Mouse (Mus musculus): ENCODE data around the gene Perm1.

Perm1 gene

DNA sequence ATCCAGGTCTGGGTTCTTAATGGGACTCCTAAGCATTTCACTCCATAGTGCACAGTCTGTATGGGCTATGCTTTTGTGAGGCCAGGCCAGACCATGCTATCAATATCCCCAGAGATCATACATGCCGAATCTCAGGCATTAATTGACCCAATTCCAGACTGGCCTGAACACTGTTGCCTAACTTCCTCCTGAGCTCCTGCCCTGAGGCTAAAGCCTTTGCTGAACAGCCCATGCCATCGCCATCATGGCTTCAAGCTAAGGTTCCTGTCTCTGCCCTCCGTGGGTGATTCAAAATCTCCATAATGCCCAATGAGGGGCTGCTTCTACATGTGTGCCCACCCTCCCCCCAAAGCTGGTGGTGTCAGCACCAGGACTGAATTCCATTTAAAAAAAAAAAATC lies 37.0 kb downstream of the Perm1 start:
- no peak for DNase-seq

DNA sequence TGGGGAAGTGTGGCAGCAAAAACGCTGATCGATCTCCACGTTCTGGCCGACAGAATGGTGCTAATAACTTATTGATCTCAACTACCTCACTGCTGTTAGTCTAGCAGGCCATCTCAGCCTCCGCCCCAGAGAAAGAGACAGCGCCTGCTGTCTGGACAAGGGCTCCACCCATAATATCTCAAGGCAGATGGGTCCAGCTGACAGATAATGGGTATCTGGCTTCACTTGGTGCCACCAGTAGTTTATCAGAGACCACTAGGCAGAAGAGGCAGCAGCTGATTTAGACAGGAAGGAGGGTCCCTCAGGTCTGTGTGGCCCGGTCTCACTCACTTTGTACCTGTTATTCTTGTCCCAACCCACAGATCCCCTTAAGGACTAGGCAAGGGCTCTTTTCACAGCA lies 37.4 kb downstream of the Perm1 start:
- no peak for DNase-seq

DNA sequence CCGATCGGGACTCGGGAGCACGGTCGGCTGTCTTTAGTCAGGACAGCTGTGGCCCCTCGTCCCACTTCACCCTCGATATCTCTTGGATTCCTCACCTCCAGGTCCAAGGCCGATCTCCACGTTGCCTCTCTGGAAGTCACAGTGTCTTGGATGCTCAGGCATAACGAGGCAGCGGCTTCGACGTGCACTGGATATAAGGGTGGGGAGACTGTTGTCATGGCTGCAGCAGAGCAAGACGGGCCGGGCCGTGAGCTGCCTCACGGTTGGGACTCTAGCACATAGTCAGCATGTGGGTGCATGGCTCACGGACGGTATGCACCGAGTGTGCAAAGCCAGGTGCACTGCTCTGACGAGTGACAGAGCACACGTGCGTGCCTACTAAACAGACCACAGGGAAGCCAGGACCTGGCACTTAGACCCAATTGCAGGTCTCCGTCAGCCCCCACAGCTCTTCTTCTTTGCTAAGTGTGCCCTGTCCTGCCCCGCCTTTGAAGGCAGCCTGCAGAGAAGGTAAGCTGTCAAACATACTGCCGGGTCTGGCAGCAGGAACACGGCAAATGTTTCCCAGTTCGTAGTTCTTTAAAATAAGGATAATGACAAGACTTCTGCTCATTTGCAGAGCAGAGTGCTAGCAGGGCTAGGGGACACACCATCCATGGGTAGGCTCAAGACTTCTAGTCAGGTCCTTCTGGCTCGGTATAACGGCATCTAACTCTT lies 38.9 kb downstream of the Perm1 start:
- no peak for DNase-seq

DNA sequence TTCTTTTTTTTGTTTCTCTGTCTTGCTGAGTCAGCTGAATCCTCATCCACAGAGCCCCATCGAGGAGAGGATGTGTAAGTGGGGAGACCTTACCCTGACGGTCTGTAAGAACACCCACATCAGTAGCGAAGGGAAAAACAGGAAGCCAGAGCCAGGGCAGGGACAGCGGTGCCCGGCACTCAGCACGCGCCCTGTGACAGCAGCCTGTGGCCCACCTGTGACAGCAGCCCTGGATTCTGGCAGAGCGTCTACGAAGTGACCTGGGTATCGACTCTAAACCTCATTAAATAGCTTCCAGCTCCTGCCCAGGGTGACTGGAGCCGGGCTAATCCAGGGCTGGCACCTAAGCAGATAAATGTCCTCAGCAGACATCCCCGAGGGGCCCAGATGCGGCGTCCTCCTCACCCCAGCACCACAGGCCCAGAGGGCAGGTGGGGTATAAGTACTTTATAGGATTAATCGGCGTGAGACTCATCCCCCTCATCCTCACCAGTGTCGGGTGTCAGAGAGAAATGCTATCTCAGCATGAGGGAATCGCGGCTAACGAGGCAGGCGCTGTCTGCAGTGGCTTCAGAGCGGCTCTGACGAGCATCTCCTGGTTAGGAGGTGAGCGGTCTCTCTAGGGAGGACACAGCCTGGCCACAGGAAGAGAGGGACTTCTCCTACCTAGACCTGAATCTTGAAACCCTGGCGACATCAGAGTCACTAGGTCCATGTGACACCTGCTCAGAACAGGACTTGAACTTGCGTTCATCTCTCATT lies 39.6 kb downstream of the Perm1 start, which contains the start of gene Samd11:
Samd11 (minus strand) TSS at position 580 of the 762 bp plus-strand sequence.
- no peak for DNase-seq
